Mouse (Mus musculus) midbrain, postnatal 0 days (tissue): ENCODE measurements around the gene Rabif. TPM values are rescaled to one million over a fixed set of nuclear protein-coding genes. Genes with fewer than 3 reads are reported as not detected.
A peak's percentile ranks its signal among the peaks of the same experiment; 100 is the strongest.
"Not testable (repeated sequence)": the region's sequence is repeated elsewhere in the genome, so short reads cannot be mapped to it uniquely, and the experiment has no call there.

ENCODE experiments used
- ATAC-seq: fragments of 200-750 bp; cut with Nextera tagmentation; 2 replicates; pipeline ENCODE4 v1.8.0; 2017; ENCODE audit warnings: moderate number of reproducible peaks, mild to moderate bottlenecking, moderate TSS enrichment, moderate library complexity; ENCODE audit not compliant: low FRiP score
- DNase-seq: peaks from one replicate; pipeline ENCODE4 v3.0.0-alpha.2; 2015; ENCODE audit warnings: low spot score
- H3K27ac ChIP-seq: fragments of 300-500 bp; sonication (generic); 2 replicates; pipeline ENCODE4 v1.5.1; 2014; ENCODE audit warnings: low read depth, mild to moderate bottlenecking, low read length, mixed read lengths
- H3K27me3 ChIP-seq: fragments of 300-500 bp; sonication (generic); 2 replicates; pipeline ENCODE4 v1.6.1; 2014; ENCODE audit warnings: low read length, control low read depth, mixed read lengths; ENCODE audit not compliant: insufficient read depth
- H3K36me3 ChIP-seq: fragments of 300-500 bp; sonication (generic); 2 replicates; pipeline ENCODE4 v1.6.1; 2014; ENCODE audit warnings: low read length, control low read depth, mixed read lengths; ENCODE audit not compliant: insufficient read depth
- H3K4me1 ChIP-seq: fragments of 300-500 bp; sonication (generic); 2 replicates; pipeline ENCODE4 v1.6.1; 2014; ENCODE audit warnings: mild to moderate bottlenecking, control low read depth, antibody characterized with exemption, low read length, mixed read lengths; ENCODE audit not compliant: insufficient read depth
- H3K4me2 ChIP-seq: fragments of 300-500 bp; sonication (generic); 2 replicates; pipeline ENCODE4 v1.6.1; 2014; ENCODE audit warnings: low read depth, mild to moderate bottlenecking, low read length, mixed read lengths; ENCODE audit not compliant: poor library complexity, severe bottlenecking
- H3K4me3 ChIP-seq: fragments of 300-500 bp; sonication (generic); 2 replicates; pipeline ENCODE4 v1.5.1; 2014; ENCODE audit warnings: low read depth, mild to moderate bottlenecking, low read length, moderate library complexity
- H3K9ac ChIP-seq: fragments of 300-500 bp; sonication (generic); replicated peaks from 2 replicates; pipeline ENCODE4 v1.6.1; 2014; ENCODE audit warnings: mild to moderate bottlenecking, low read length, moderate library complexity, mixed read lengths; ENCODE audit not compliant: poor library complexity, severe bottlenecking
- H3K9me3 ChIP-seq: fragments of 300-500 bp; sonication (generic); 2 replicates; pipeline ENCODE4 v1.6.1; 2016; ENCODE audit warnings: low read length, control low read depth
- CTCF ChIP-seq: IDR thresholded peaks from 2 replicates; pipeline ENCODE4 v1.5.1; 2016; ENCODE audit warnings: antibody characterized with exemption, mild to moderate bottlenecking
- whole genome bisulfite sequencing: fragments of 180-500 bp; shearing (Covaris S2); extraction: QIAGEN DNeasy Blood & Tissue Kit; methylation state at CpG from one replicate; pipeline ENCODE4 v1.1.7; 2014; 5-methylcytosine and 5-hydroxymethylcytosine counted together
- polyA plus RNA-seq: library from polyadenylated mRNA; unstranded; fragments of >200 nt; fragmentation: Nextera tagmentation; extraction: Ambion mirVana; gene quantifications from 2 replicates; pipeline ENCODE4 v1.2.1, GENCODE M21; 2015
- total RNA-seq: library from RNA; depleted of rRNA; stranded (reverse); fragments of >200 nt; gene quantifications from 2 replicates; pipeline ENCODE4 v1.2.3, GENCODE M21; 2014; rRNA removed

Gene Rabif
- total RNA-seq (37.6 and 45.1 TPM in 2 replicates), polyA plus RNA-seq (79.0 and 79.5 TPM in 2 replicates)

DNA sequence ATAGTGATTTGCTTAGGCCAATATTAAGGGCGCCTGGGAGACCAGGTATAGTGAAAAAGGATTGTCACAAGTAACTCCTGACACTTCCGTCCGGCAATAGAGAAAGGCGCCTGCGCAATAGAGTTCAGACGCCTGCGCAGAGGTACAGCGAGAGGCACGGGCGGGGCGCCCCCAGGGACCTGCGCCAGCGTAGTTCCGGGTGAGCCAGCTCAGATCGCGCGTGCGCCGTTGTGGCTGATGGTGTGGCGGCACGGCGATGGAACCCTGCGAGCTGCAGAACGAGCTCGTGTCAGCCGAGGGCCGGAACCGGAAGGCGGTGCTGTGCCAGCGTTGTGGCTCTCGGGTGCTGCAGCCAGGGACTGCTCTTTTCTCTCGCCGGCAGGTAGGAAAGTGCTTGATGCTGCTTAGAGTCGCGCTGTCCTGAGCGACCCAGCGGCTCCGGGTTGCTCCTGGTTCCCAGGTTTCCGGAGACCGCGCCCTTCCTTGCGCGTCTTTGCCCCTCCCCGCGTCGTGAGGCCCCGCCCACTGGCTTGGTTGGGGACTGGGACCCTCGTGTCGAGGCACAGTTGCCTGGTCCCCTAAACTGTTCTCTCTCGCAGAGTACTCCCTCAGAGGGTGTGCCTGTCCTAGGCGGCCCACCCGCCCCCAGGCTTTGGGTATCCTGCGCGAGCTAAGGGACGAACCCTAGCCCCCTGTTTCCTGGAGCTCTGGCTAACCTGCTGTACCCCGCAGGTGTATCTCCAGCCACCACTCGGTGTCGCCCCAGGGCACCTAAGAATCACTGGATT, at the start of gene Rabif:
Rabif (plus strand) TSS at position 221 of the 788 bp plus-strand sequence.
- H3K36me3 ChIP-seq: peaks cover 13% of the 10 kb centered on the region
- peak; percentile 99 for ATAC-seq
- no peaks in the 10 kb centered on the region for H3K4me1 ChIP-seq
- H3K4me2 ChIP-seq: peak within 1 kb of the TSS; percentile 69
- peak within 1 kb of the TSS; percentile 90 for H3K27ac ChIP-seq
- H3K4me3 ChIP-seq: peak within 1 kb of the TSS; percentile 83
- peak; percentile 99 for DNase-seq
- peak; percentile 71 for TF ChIP-seq CTCF
- H3K9ac ChIP-seq: peak within 1 kb of the TSS; percentile 73
- H3K9me3 ChIP-seq: no peaks in the 10 kb centered on the region
- WGBS: 1% methylated on average over 58 of the region's 58 CpGs
- no peaks in the 10 kb centered on the region for H3K27me3 ChIP-seq

DNA sequence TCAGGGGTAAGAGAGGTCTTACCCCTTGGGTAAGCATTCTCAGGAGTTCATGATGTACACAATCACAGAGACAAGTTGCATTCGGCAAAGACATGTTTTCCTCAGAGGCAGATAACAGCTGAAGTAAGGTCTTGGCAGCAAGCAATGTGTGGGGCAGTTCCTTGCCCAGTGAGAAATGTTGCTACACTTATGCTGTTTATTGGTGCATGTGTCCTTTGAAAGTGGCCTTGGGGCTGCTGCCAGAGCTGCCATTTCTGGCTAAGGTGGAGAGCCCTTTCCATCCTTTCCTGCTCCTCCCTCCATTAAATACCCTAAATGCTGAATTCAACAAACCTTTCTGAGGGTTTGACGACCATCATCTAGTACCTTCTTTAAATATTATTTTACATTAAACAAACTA, 49.0 kb upstream of the Rabif start:
- no peak for DNase-seq
- Histone ChIP-seq H3K9me3 (no peaks in the 10 kb centered on the region), H3K9ac (no peak overlapping the region), H3K4me3 (no peak overlapping the region), H3K4me1 (no peaks in the 10 kb centered on the region), H3K4me2 (no peak overlapping the region), H3K36me3 (no peaks in the 10 kb centered on the region), H3K27me3 (no peaks in the 10 kb centered on the region), H3K27ac (no peak overlapping the region)
- no peak for ATAC-seq
- WGBS: 85% methylated on average over 2 of the region's 2 CpGs
- no peak for TF ChIP-seq CTCF

DNA sequence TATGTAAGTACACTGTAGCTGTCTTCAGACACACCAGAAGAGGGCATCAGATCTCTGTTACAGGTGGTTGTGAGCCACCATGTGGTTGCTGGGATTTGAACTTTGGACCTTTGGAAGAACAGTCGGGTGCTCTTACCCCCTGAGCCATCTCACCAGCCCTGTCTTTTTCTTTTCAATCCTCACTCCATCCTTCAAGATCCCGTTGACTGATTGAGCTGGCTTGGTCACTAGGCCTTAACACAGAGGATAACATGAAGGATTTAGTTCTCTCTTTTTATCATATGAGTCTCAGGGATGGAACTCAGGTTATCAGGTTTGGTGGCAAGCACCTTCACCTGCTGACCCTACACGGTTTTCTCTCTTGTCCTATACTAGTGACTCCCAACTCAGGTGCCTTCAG, 45.9 kb upstream of the Rabif start:
- not testable (repeated sequence) for DNase-seq, ATAC-seq, H3K4me1 ChIP-seq, H3K4me2 ChIP-seq, H3K27ac ChIP-seq, H3K4me3 ChIP-seq, H3K27me3 ChIP-seq, H3K9ac ChIP-seq, H3K36me3 ChIP-seq, H3K9me3 ChIP-seq
- 75% methylated on average over 3 of the region's 3 CpGs for WGBS

DNA sequence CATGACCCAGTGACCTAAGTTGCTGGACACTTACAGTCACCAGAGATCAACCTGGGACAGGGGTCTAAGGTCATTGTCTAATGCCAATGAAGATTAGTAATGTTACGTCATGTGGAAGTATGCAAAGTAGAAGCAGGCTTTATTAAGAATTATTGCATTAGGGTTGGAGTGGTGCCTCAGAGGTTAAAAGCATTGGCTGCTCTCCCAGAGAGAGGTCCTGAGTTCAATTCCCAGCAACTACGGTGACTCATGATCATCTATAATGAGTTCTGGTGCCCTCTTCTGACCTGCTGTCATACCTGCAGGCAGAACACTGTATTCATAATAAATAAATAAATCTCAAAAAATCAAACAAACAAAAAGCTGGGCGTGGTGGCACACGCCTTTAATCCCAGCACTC, 44.2 kb upstream of the Rabif start:
- no peak for ATAC-seq
- Histone ChIP-seq H3K9ac (no peak overlapping the region), H3K27ac (no peak overlapping the region), H3K27me3 (no peaks in the 10 kb centered on the region), H3K4me1 (no peaks in the 10 kb centered on the region), H3K36me3 (no peaks in the 10 kb centered on the region), H3K4me2 (no peak overlapping the region), H3K9me3 (no peaks in the 10 kb centered on the region), H3K4me3 (no peak overlapping the region)
- 86% methylated on average over 4 of the region's 4 CpGs for WGBS
- no peak for DNase-seq
- peak; percentile 7; the same call in 1 of the 2 replicates for TF ChIP-seq CTCF

DNA sequence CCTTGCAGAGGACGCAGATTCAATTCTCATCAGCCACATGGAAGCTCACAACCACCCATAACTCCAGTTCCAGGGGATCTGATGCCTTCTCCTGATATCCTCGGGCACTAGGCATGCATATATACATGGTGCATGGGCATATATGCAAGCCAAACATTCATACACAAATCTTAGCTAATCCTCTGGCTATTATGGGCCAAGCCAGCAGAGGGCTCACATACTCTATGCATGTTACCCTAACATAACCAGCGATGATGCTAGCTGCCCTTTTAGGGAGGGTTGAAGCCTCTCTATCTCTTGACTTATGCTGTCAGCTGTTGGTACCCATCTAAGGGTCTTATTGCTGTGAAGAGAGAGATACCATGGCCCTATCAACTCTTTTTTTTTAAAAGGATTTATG, 43.5 kb upstream of the Rabif start:
- no peak overlapping the region for H3K4me2 ChIP-seq
- no peak for ATAC-seq
- DNase-seq: peak; percentile 51
- H3K9ac ChIP-seq: no peak overlapping the region
- no peak overlapping the region for H3K27ac ChIP-seq
- H3K27me3 ChIP-seq: no peaks in the 10 kb centered on the region
- H3K4me1 ChIP-seq: no peaks in the 10 kb centered on the region
- TF ChIP-seq CTCF: peak; percentile 72
- no peaks in the 10 kb centered on the region for H3K36me3 ChIP-seq
- WGBS: 42% methylated on average over 3 of the region's 3 CpGs
- H3K9me3 ChIP-seq: no peaks in the 10 kb centered on the region
- no peak overlapping the region for H3K4me3 ChIP-seq
